Mouse (Mus musculus) liver, adult 2 months (tissue): ENCODE measurements around the gene Zfp384.

Experiments
- CTCF ChIP-seq: fragments of 200-500 bp; IDR thresholded peaks from 2 replicates; pipeline ENCODE4 v1.5.1; 2011; ENCODE audit warnings: low read depth, low read length, control low read depth
- POLR2A ChIP-seq: fragments of 200-500 bp; IDR thresholded peaks from 2 replicates; pipeline ENCODE4 v1.6.1; 2011; ENCODE audit warnings: low read length, control low read depth; ENCODE audit not compliant: insufficient read depth; ENCODE audit errors: extremely low read depth

DNA sequence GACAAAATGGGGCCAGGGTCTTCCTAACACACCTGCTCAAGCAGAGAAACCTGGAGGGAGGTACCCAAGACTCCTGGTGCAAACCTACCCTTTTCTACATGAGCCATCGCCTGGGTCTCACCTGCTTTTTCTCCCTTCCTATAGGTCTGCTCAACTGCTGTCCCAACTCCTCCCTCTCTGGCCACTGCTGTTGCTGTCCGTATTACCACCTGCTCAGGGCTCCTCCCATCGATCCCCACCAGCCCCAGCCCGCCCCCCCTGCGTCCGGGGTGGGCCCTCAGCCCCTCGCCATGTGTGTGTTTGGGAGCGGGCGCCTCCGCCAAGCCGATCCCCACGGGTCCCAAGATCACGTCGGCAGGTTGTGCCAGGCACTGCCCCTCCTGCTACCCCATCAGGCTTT, 9.9 kb upstream of the Zfp384 start:
- no peak for TF ChIP-seq CTCF
- TF ChIP-seq POLR2A, result no peak
